Mouse (Mus musculus) testis, postnatal 14 days (tissue): ENCODE data around the gene 9930022D16Rik.

Experiments used
- DNase-seq: peaks from one replicate; pipeline ENCODE4 v3.0.0; 2021; ENCODE audit warnings: low spot score

Gene 9930022D16Rik

GRCm38 (mm10) chr11:109413617-109414016, at the start of gene 9930022D16Rik:
Gene 9930022D16Rik, plus strand, starts transcription at chr11:109413917.
- DNase-seq, result no peak

GRCm38 (mm10) chr11:109364337-109364736, 49.4 kb upstream of the 9930022D16Rik start:
- DNase-seq, result no peak

- DNase-seq, result no peak
These were observed 48.8 kb upstream of the 9930022D16Rik start for GRCm38 (mm10) chr11:109364881-109365280.

- no peak for DNase-seq
These were observed 47.9 kb upstream of the 9930022D16Rik start for GRCm38 (mm10) chr11:109365818-109366217.

- DNase-seq, result no peak
These were observed 46.7 kb upstream of the 9930022D16Rik start for GRCm38 (mm10) chr11:109366802-109367579.

GRCm38 (mm10) chr11:109369026-109369637, 44.6 kb upstream of the 9930022D16Rik start:
- DNase-seq, result no peak

- no peak for DNase-seq
These were observed 38.3 kb upstream of the 9930022D16Rik start for GRCm38 (mm10) chr11:109375412-109375811.

- DNase-seq, result no peak
These were observed 37.1 kb upstream of the 9930022D16Rik start for GRCm38 (mm10) chr11:109376484-109377143.

- DNase-seq, result no peak
These were observed 36.2 kb upstream of the 9930022D16Rik start for GRCm38 (mm10) chr11:109377477-109377876.

- no peak for DNase-seq
These were observed 35.7 kb upstream of the 9930022D16Rik start for GRCm38 (mm10) chr11:109378051-109378450.

GRCm38 (mm10) chr11:109380662-109381061, 33.1 kb upstream of the 9930022D16Rik start:
- DNase-seq, result no peak

GRCm38 (mm10) chr11:109385296-109385695, 28.4 kb upstream of the 9930022D16Rik start:
- DNase-seq, result no peak

GRCm38 (mm10) chr11:109389046-109389445, 24.7 kb upstream of the 9930022D16Rik start:
- no peak for DNase-seq

GRCm38 (mm10) chr11:109391200-109391599, 22.5 kb upstream of the 9930022D16Rik start:
- no peak for DNase-seq

GRCm38 (mm10) chr11:109391760-109392159, 22.0 kb upstream of the 9930022D16Rik start:
- no peak for DNase-seq

GRCm38 (mm10) chr11:109392601-109393000, 21.1 kb upstream of the 9930022D16Rik start:
- no peak for DNase-seq

GRCm38 (mm10) chr11:109394758-109395157, 19.0 kb upstream of the 9930022D16Rik start:
- no peak for DNase-seq

- DNase-seq, result no peak
These were observed 18.4 kb upstream of the 9930022D16Rik start for GRCm38 (mm10) chr11:109395291-109395690.

GRCm38 (mm10) chr11:109406431-109406830, 7.3 kb upstream of the 9930022D16Rik start:
- DNase-seq, result no peak

- DNase-seq, result no peak
These were observed 3.3 kb upstream of the 9930022D16Rik start for GRCm38 (mm10) chr11:109410197-109410980.

GRCm38 (mm10) chr11:109414802-109415201, 1.1 kb downstream of the 9930022D16Rik start:
- DNase-seq, result no peak
